Mouse (Mus musculus) neural tube, embryonic 12.5 days (tissue): ENCODE measurements around the gene Ank3. TPM values are rescaled to one million over a fixed set of nuclear protein-coding genes. Genes with fewer than 3 reads are reported as not detected.

Source experiments
- ATAC-seq: fragments of 200-750 bp; cut with Nextera tagmentation; 2 replicates; pipeline ENCODE4 v1.8.0; 2017; ENCODE audit warnings: low read depth, mild to moderate bottlenecking, moderate TSS enrichment, moderate library complexity; ENCODE audit not compliant: low FRiP score
- H3K27ac ChIP-seq: fragments of 300-500 bp; sonication (generic); 2 replicates; pipeline ENCODE4 v1.5.1; 2016
- H3K27me3 ChIP-seq: fragments of 300-500 bp; sonication (generic); replicated peaks from 2 replicates; pipeline ENCODE4 v1.6.1; 2016; ENCODE audit warnings: mild to moderate bottlenecking
- H3K36me3 ChIP-seq: fragments of 300-500 bp; sonication (generic); 2 replicates; pipeline ENCODE4 v1.6.1; 2016; ENCODE audit warnings: mild to moderate bottlenecking
- H3K4me1 ChIP-seq: fragments of 300-500 bp; sonication (generic); 2 replicates; pipeline ENCODE4 v1.6.1; 2016
- H3K4me2 ChIP-seq: fragments of 300-500 bp; sonication (generic); replicated peaks from 2 replicates; pipeline ENCODE4 v1.6.1; 2016; ENCODE audit warnings: mild to moderate bottlenecking
- H3K4me3 ChIP-seq: fragments of 300-500 bp; sonication (generic); 2 replicates; pipeline ENCODE4 v1.5.1; 2016
- H3K9ac ChIP-seq: fragments of 300-500 bp; sonication (generic); 2 replicates; pipeline ENCODE4 v1.6.1; 2016; ENCODE audit warnings: mild to moderate bottlenecking
- H3K9me3 ChIP-seq: fragments of 300-500 bp; sonication (generic); 2 replicates; pipeline ENCODE4 v1.6.1; 2016; ENCODE audit warnings: mild to moderate bottlenecking
- WGBS: fragments of 180-500 bp; shearing (Covaris S2); methylation state at CpG from one replicate; pipeline ENCODE4 v1.1.7; 2016; 5-methylcytosine and 5-hydroxymethylcytosine counted together
- polyA plus RNA-seq: library from polyadenylated mRNA; unstranded; fragments of >200 nt; fragmentation: Nextera tagmentation; extraction: Ambion mirVana; gene quantifications from 2 replicates; pipeline ENCODE4 v1.2.1, GENCODE M21; 2016

The Ank3 gene
- polyA plus RNA-seq, 1 experiment from 2014 or later, result 95.5 TPM

DNA sequence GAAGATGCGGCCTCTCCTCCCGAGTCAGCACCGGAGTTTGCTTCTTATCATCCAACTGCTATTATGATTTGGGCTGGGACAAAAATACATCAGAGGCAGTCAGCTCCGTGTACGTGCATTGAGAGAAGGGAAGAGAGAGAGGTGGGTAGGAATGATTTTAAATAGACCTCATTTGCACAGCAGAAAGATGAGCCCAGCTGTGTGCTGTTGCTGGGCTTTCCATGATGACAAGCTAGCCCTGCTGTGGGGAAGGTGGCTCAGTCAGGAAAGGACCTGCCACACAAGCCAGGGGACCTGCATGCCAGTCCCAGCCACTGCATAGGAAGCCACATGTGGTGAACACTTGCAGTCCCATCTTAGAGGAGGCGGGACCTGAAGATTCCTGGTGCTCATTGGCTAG lies 245.4 kb downstream of the Ank3 start:
- Histone ChIP-seq H3K4me3 (no peak overlapping the region), H3K27ac (no peak overlapping the region), H3K36me3 (no peaks in the 10 kb centered on the region), H3K4me1 (0 out of 2 replicates have a peak, but pooled peaks cover 8% of the 10 kb centered on the region), H3K9ac (no peak overlapping the region), H3K9me3 (no peaks in the 10 kb centered on the region), H3K27me3 (no peaks in the 10 kb centered on the region), H3K4me2 (no peak overlapping the region)
- no peak for ATAC-seq
- whole genome bisulfite sequencing, result 86% methylated on average over 6 of the region's 6 CpGs

DNA sequence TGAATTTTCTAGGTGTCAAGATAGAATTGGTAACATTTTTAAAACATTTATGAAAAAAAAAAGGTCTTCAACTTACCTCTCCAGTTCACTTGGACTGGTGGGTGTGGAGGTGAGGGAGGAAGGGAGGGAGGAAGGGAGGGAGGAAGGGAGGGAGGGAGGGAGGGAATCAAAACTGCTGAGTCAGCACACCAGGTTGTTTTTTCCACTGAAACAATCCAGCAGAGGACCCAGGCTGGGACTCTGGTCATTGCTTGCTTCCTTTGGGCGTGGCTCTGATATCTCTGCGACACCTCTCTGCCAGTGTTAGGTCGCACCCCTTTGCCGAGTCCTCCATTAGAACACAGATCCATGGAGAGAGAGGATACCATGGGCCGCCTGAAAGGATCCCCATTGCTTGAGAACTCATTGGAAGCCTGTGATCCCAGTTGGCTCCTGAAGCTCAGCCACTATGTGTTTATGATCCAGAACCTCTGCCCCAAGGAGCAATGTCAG lies 246.8 kb downstream of the Ank3 start:
- Histone ChIP-seq H3K9me3 (no peaks in the 10 kb centered on the region), H3K4me3 (no peak overlapping the region), H3K9ac (no peak overlapping the region), H3K4me2 (no peak overlapping the region), H3K27me3 (no peaks in the 10 kb centered on the region), H3K4me1 (peaks cover 10% of the 10 kb centered on the region; the same call in 1 of the 2 replicates), H3K36me3 (no peaks in the 10 kb centered on the region), H3K27ac (no peak overlapping the region)
- no peak for ATAC-seq
- 88% methylated on average over 5 of the region's 5 CpGs for WGBS

DNA sequence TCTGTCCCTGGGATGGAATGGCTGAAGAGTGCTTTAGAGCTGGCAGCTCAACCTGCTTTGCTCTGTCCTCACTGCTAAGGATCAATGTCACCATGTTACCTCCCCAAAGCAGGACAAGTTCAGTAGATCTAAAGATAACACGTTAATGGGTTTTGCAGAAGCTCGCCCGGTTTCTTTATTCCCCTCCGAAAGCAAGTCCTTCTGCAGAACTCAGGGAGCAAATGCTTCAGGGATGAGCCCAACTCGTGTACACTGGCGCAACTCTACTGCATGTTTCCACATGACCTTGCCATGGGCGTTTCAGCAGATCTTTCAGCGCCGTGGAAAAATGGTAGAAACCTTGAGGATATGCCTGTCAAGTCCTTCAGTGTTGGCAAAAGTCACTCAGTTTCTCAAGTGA lies 247.4 kb downstream of the Ank3 start:
- no peak overlapping the region for H3K4me2 ChIP-seq
- H3K36me3 ChIP-seq, result no peaks in the 10 kb centered on the region
- no peak overlapping the region for H3K4me3 ChIP-seq
- no peak overlapping the region for H3K27ac ChIP-seq
- ATAC-seq, result no peak
- no peaks in the 10 kb centered on the region for H3K27me3 ChIP-seq
- 92% methylated on average over 9 of the region's 9 CpGs for WGBS
- H3K9ac ChIP-seq, result no peak overlapping the region
- no peaks in the 10 kb centered on the region for H3K9me3 ChIP-seq
- peaks cover 14% of the 10 kb centered on the region; the same call in 1 of the 2 replicates for H3K4me1 ChIP-seq

DNA sequence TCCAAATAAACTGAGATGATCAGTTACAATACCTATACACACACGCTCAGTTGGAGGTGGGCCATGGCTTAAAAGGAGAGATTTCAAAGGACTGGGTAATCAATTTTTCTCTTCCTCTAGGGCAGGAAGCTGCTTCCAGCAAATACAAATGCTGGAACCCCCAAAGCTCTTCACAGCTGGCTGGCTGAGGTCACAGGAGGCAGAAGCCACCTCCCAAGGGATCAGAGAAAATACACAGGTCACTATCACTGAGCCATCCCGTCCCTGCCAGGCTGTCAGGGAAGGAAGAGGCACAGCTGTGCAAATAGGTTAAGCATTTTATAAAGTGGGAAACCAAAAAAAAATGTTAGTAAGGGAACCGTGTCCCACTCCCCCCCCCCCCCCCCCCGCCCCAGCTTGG lies 251.5 kb downstream of the Ank3 start:
- no peak overlapping the region for H3K4me3 ChIP-seq
- ATAC-seq, result no peak
- no peak overlapping the region for H3K9ac ChIP-seq
- H3K9me3 ChIP-seq, result no peaks in the 10 kb centered on the region
- no peaks in the 10 kb centered on the region for H3K27me3 ChIP-seq
- 44% methylated on average over 4 of the region's 4 CpGs for WGBS
- peaks cover 29% of the 10 kb centered on the region; the same call in 1 of the 2 replicates for H3K4me1 ChIP-seq
- no peaks in the 10 kb centered on the region for H3K36me3 ChIP-seq
- no peak overlapping the region for H3K4me2 ChIP-seq
- no peak overlapping the region for H3K27ac ChIP-seq

DNA sequence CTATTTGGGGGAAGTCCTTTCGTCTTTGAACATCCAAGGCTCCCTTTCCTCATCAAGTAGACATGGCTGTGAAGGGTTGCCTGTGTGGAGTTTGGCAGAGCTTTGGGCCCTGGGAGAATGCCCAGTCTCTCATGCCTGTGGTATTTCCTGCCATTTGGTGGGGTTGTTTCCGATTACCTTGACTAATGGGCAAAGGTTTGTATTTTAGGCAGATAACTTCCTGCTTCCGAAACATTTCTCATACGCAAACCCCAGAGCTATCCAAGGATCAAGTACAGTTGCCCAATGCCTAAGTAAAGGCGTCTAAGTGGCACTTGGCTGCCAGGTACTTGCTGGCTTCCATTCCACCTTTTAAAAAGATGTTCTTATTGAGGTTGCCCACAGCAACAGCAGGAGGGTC lies 254.1 kb downstream of the Ank3 start:
- ATAC-seq, result no peak
- no peak overlapping the region for H3K4me3 ChIP-seq
- H3K4me2 ChIP-seq, result no peak overlapping the region
- H3K27me3 ChIP-seq, result no peaks in the 10 kb centered on the region
- no peaks in the 10 kb centered on the region for H3K9me3 ChIP-seq
- peaks cover 40% of the 10 kb centered on the region; the same call in 1 of the 2 replicates for H3K4me1 ChIP-seq
- no peak overlapping the region for H3K27ac ChIP-seq
- no peaks in the 10 kb centered on the region for H3K36me3 ChIP-seq
- WGBS, result 79% methylated on average over 5 of the region's 5 CpGs
- no peak overlapping the region for H3K9ac ChIP-seq

DNA sequence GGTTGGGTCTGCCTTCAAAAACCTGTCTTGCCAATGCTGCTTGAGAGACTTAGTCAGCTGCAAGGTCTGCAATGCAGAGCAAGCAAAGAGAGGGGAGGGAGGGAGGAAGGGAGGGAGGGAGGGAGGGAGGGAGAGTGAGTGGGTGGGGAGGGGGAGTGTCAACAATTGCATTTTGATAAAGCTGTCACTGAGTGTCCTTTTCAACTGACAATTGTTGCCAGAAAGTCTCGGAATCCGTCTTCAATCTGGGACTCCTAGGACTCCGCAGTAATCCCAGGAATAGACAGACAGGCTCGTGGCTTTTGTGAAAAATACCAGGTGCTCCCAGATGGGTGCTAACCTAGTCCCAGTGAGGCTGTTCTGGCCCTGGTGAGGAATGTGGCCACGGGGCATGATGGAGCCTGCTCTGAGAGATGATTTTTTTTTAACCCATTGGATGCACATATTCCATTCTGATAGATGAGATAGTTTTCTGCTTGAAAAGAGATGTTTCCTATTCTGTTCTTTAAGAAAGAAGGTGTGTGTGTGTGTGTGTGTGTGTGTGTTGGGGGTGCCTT lies 254.6 kb downstream of the Ank3 start:
- 53% methylated on average over 5 of the region's 5 CpGs for WGBS
- no peak for ATAC-seq
- no peaks in the 10 kb centered on the region for H3K27me3 ChIP-seq
- H3K36me3 ChIP-seq, result no peaks in the 10 kb centered on the region
- no peaks in the 10 kb centered on the region for H3K9me3 ChIP-seq
- no peak overlapping the region for H3K4me3 ChIP-seq
- H3K4me1 ChIP-seq, result peaks cover 39% of the 10 kb centered on the region; the same call in 1 of the 2 replicates
- no peak overlapping the region for H3K9ac ChIP-seq
- no peak overlapping the region for H3K27ac ChIP-seq
- no peak overlapping the region for H3K4me2 ChIP-seq

DNA sequence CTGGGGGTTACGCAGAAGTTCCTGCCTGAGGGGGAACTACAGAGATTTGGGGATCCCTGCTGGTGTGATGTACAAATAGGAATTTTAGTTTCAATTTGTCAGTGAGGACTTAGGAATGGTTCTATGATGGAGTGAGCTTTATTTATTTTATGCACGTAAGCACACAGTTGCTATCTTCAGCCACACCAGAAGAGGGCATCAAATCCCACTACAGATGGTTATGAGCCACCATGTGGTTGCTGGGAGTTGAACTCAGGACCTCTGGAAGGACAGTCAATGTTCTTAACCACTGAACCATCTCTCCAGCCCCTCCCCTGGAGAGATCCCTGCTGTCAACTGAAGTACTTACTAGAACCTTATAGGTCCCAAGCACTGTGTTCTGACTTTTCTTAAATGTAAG lies 255.6 kb downstream of the Ank3 start:
- ATAC-seq, result no peak
- Histone ChIP-seq H3K9ac (no peak overlapping the region), H3K27ac (no peak overlapping the region), H3K4me1 (peaks cover 32% of the 10 kb centered on the region; the same call in 1 of the 2 replicates), H3K9me3 (no peaks in the 10 kb centered on the region), H3K4me3 (no peak overlapping the region), H3K36me3 (no peaks in the 10 kb centered on the region), H3K27me3 (no peaks in the 10 kb centered on the region), H3K4me2 (no peak overlapping the region)
- 95% methylated on average over 2 of the region's 2 CpGs for WGBS

DNA sequence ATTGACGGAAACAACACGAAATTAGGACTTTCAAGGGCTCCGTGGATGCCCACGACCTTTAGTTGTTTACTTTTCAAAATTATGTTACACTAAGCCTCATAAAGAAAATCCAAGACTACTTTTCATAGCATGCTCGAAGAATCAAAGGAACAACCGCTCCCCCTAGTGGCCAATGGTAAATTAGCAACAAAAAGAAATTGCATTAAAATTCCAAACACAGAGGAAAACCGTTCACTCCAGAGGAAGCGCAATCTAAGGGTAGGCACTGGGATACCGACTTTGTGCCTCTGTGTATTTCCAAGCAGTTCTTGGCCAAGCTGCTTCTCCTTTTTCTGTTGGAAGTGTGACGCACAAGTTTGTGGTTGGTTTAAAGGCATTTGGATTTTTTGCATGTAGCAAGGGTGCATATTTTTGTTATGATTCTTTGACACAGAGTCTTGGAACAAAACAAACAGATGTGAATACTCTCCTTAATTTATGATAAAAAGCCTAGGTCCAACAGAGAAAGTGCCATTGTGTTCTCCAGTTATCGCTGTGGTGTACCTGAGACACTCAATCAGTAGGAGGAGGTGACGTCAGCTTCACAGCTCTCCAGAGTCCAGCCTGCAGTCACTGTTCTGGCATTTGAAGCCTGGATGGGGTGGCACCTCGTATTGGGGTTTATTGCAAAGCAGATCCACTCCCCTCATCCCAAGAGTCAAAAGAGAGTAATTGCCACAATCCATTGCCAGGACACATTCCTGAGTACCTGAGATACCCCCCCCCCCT lies 256.5 kb downstream of the Ank3 start:
- no peaks in the 10 kb centered on the region for H3K36me3 ChIP-seq
- H3K4me2 ChIP-seq, result 0 out of 2 replicates have a peak overlapping the region, but pooled peaks have one; percentile 19
- no peaks in the 10 kb centered on the region for H3K9me3 ChIP-seq
- H3K27me3 ChIP-seq, result no peaks in the 10 kb centered on the region
- peak; percentile 49; the same call in 1 of the 2 replicates for ATAC-seq
- peaks cover 31% of the 10 kb centered on the region; the same call in 1 of the 2 replicates for H3K4me1 ChIP-seq
- WGBS, result 18% methylated on average over 13 of the region's 13 CpGs
- no peak overlapping the region for H3K9ac ChIP-seq
- H3K27ac ChIP-seq, result no peak overlapping the region
- H3K4me3 ChIP-seq, result no peak overlapping the region

DNA sequence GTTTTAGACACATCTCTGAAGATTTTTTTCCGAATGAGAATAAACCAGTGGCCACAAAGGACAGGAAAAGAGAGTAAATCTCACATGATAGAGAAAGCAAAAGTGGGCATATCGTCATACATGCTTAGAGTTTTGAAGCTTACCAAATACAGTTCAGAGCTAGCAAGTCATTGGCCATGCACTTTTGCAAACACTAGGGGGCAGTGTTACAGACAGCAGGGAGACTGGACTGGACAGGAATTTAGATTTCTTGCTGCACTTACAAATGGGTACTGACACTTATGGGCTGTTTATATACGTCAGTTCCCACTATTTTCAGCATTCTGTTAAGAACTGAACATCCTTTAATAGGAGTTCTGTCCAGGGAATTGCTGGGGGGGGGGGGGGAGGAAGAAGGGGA lies 257.7 kb downstream of the Ank3 start:
- WGBS, result 21% methylated on average over 3 of the region's 3 CpGs
- Histone ChIP-seq H3K9me3 (no peaks in the 10 kb centered on the region), H3K9ac (no peak overlapping the region), H3K27ac (no peak overlapping the region), H3K4me3 (no peak overlapping the region), H3K4me1 (peaks cover 25% of the 10 kb centered on the region; the same call in 1 of the 2 replicates), H3K27me3 (no peaks in the 10 kb centered on the region), H3K36me3 (no peaks in the 10 kb centered on the region), H3K4me2 (no peak overlapping the region)
- ATAC-seq, result no peak

DNA sequence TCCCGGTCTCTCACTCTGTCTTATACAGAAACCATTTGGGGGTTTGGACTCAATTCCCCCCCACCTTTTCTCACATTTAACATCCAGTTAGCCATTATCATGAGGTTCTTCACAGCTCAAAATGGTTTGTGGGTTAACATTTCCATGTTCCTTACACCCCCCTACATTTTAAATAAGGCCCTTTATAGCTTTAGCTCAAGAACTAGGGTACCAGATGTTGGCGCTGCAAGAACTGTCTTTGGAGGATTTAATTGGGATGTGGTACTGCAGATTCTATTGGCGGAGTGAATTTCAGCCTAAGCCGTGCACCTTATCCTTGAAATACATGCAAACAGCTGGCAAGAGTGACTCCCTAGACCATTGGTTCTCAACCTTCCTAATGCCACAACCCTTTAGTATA lies 261.2 kb downstream of the Ank3 start:
- H3K9me3 ChIP-seq, result no peaks in the 10 kb centered on the region
- WGBS, result 91% methylated on average over 4 of the region's 4 CpGs

DNA sequence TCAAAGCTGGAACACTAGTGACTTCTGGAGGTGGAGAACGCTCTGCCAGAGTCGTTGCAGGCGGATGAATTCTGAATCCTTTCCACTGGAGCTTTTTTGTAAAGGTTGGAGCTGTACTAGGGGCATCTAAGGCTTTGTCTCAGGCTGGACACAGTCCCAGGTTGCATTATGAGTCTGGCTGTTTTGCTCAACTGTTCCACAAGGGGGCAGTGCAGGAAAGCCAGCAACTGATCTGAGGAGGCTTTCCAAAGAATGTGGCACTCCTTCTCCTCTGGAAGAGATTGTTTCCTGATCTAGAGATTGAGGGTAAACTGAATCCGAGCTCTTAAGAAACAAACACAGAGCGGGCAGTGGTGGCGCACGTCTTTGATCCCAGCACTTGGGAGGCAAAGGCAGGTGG lies 263.8 kb downstream of the Ank3 start:
- H3K27ac ChIP-seq, result no peak overlapping the region
- WGBS, result 15% methylated on average over 7 of the region's 7 CpGs

More for the DNA sequence above, 261.2 kb downstream of the Ank3 start:
- no peaks in the 10 kb centered on the region for H3K36me3 ChIP-seq
- ATAC-seq, result no peak
- no peaks in the 10 kb centered on the region for H3K27me3 ChIP-seq
- no peak overlapping the region for H3K4me2 ChIP-seq
- H3K4me3 ChIP-seq, result no peak overlapping the region
- H3K27ac ChIP-seq, result no peak overlapping the region
- H3K9ac ChIP-seq, result no peak overlapping the region
- peaks cover 12% of the 10 kb centered on the region; the same call in 1 of the 2 replicates for H3K4me1 ChIP-seq

DNA sequence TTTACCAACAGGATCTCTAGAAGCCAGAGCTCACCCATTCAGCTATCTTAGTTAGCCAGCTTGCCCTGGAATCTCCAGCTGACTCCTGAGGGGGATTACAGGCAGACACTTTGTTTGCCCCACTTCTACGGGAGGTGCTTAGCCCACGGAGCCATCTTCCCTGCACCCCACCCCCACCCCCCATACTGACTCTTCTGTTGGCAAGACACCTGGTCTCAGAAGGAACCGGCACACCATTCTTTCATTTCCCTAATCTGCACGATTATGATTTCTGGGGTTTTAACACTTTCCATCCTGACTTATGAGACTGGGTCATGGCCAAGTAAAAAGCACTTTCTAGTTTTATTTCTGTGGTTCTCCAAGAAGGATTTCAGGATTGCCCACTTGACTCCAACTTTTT lies 268.9 kb downstream of the Ank3 start:
- peaks cover 4% of the 10 kb centered on the region; the same call in 1 of the 2 replicates for H3K4me1 ChIP-seq
- no peak overlapping the region for H3K27ac ChIP-seq
- no peaks in the 10 kb centered on the region for H3K9me3 ChIP-seq
- H3K9ac ChIP-seq, result no peak overlapping the region
- no peak for ATAC-seq
- no peaks in the 10 kb centered on the region for H3K36me3 ChIP-seq
- H3K4me3 ChIP-seq, result no peak overlapping the region
- 93% methylated on average over 4 of the region's 4 CpGs for WGBS
- H3K27me3 ChIP-seq, result no peaks in the 10 kb centered on the region
- no peak overlapping the region for H3K4me2 ChIP-seq

More for the DNA sequence above, 263.8 kb downstream of the Ank3 start:
- H3K36me3 ChIP-seq, result no peaks in the 10 kb centered on the region
- H3K4me2 ChIP-seq, result no peak overlapping the region
- no peaks in the 10 kb centered on the region for H3K9me3 ChIP-seq
- ATAC-seq, result peak; percentile 34; the same call in 1 of the 2 replicates
- no peaks in the 10 kb centered on the region for H3K27me3 ChIP-seq
- peaks cover 4% of the 10 kb centered on the region; the same call in 1 of the 2 replicates for H3K4me1 ChIP-seq
- H3K9ac ChIP-seq, result no peak overlapping the region
- no peak overlapping the region for H3K4me3 ChIP-seq
